Mouse (Mus musculus) MEL (cell line): ENCODE measurements around the gene Hmgb1. TPM values are rescaled to one million over a fixed set of nuclear protein-coding genes. Genes with fewer than 3 reads are reported as not detected.

Experiments used
- DNase-seq: peaks from one replicate; pipeline ENCODE4 v3.0.0; 2011; ENCODE audit warnings: low read depth, low spot score
- H3K27ac ChIP-seq: 2 replicates; pipeline ENCODE4 v1.5.1; 2012; ENCODE audit warnings: low read depth, mild to moderate bottlenecking, control low read depth, low read length, moderate library complexity; ENCODE audit not compliant: control insufficient read depth
- H3K27me3 ChIP-seq, 2 experiments: fragments of 150-350 bp in 1 of 2; sonication (generic) in 1 of 2; 2 replicates each; pipeline ENCODE4 v1.6.1; 2012; ENCODE audit warnings: low read length in 2 of 2, mild to moderate bottlenecking in 2 of 2, improper control_type of control experiment in 1 of 2, moderate library complexity in 1 of 2; ENCODE audit not compliant: insufficient read depth in 2 of 2, control insufficient read depth in 1 of 2
- H3K36me3 ChIP-seq, 2 experiments: 2 replicates each; pipeline ENCODE4 v1.6.1; 2012 to 2014; ENCODE audit warnings: low read length in 2 of 2, improper control_type of control experiment in 1 of 2, inconsistent platforms in 1 of 2, mild to moderate bottlenecking in 1 of 2; ENCODE audit not compliant: insufficient read depth in 2 of 2, control insufficient read depth in 1 of 2
- H3K4me1 ChIP-seq, 2 experiments: fragments of 150-350 bp in 1 of 2; sonication (generic) in 1 of 2; 2 replicates each; pipeline ENCODE4 v1.6.1; 2012; ENCODE audit warnings: low read length in 2 of 2, improper control_type of control experiment in 1 of 2, mild to moderate bottlenecking in 1 of 2; ENCODE audit not compliant: insufficient read depth in 2 of 2, control insufficient read depth in 1 of 2
- H3K4me3 ChIP-seq, 2 experiments: fragments of 150-350 bp in 1 of 2; sonication (generic) in 1 of 2; 2 replicates each; pipeline ENCODE4 v1.5.1; 2012; ENCODE audit warnings: low read depth in 2 of 2, low read length in 2 of 2, mild to moderate bottlenecking in 2 of 2, moderate library complexity in 2 of 2, control low read depth in 1 of 2, improper control_type of control experiment in 1 of 2; ENCODE audit not compliant: control insufficient read depth in 1 of 2, insufficient read depth in 1 of 2
- H3K79me2 ChIP-seq: 2 replicates; pipeline ENCODE4 v1.6.1; 2012; ENCODE audit warnings: mild to moderate bottlenecking, low read length, moderate library complexity; ENCODE audit not compliant: control insufficient read depth, poor library complexity, insufficient read depth
- H3K9ac ChIP-seq: 2 replicates; pipeline ENCODE4 v1.6.1; 2012; ENCODE audit warnings: low read depth, mild to moderate bottlenecking, control low read depth, low read length, moderate library complexity; ENCODE audit not compliant: control insufficient read depth, poor library complexity, severe bottlenecking
- H3K9me3 ChIP-seq: fragments of 150-350 bp; sonication (generic); replicated peaks from 2 replicates; pipeline ENCODE4 v1.6.1; 2012; ENCODE audit warnings: mild to moderate bottlenecking, low read length, improper control_type of control experiment, moderate library complexity; ENCODE audit not compliant: insufficient read depth
- BHLHE40 ChIP-seq: IDR thresholded peaks from 2 replicates; pipeline ENCODE4 v1.6.1; 2012; ENCODE audit warnings: low read depth, mild to moderate bottlenecking, inconsistent platforms, low read length, improper control_type of control experiment, borderline replicate concordance
- CHD1 ChIP-seq: IDR thresholded peaks from 2 replicates; pipeline ENCODE4 v1.6.1; 2012; ENCODE audit warnings: low read depth, mild to moderate bottlenecking, inconsistent platforms, low read length, improper control_type of control experiment
- CHD2 ChIP-seq: IDR thresholded peaks from 2 replicates; pipeline ENCODE4 v1.6.1; 2011; ENCODE audit warnings: low read length, improper control_type of control experiment
- E2F4 ChIP-seq: IDR thresholded peaks from 2 replicates; pipeline ENCODE4 v1.6.1; 2011; ENCODE audit warnings: low read depth, low read length, improper control_type of control experiment, borderline replicate concordance
- GATA1 ChIP-seq: IDR thresholded peaks from 2 replicates; pipeline ENCODE4 v1.6.1; 2011; ENCODE audit warnings: low read depth, low read length, improper control_type of control experiment
- HCFC1 ChIP-seq: IDR thresholded peaks from 2 replicates; pipeline ENCODE4 v1.6.1; 2012; ENCODE audit warnings: low read depth, mild to moderate bottlenecking, inconsistent platforms, low read length, improper control_type of control experiment, moderate library complexity
- JUND ChIP-seq: IDR thresholded peaks from 2 replicates; pipeline ENCODE4 v1.6.1; 2011; ENCODE audit warnings: low read depth, mild to moderate bottlenecking, improper control_type of control experiment, low read length
- MAFK ChIP-seq: IDR thresholded peaks from 2 replicates; pipeline ENCODE4 v1.6.1; 2011; ENCODE audit warnings: low read depth, mild to moderate bottlenecking, low read length, improper control_type of control experiment, borderline replicate concordance
- MAX ChIP-seq: IDR thresholded peaks from 2 replicates; pipeline ENCODE4 v1.6.1; 2011; ENCODE audit warnings: low read length, improper control_type of control experiment
- MAZ ChIP-seq: IDR thresholded peaks from 2 replicates; pipeline ENCODE4 v1.6.1; 2012; ENCODE audit warnings: low read depth, mild to moderate bottlenecking, inconsistent platforms, low read length, improper control_type of control experiment
- MXI1 ChIP-seq: IDR thresholded peaks from 2 replicates; pipeline ENCODE4 v1.6.1; 2011; ENCODE audit warnings: mild to moderate bottlenecking, low read depth, low read length, improper control_type of control experiment
- MYB ChIP-seq: IDR thresholded peaks from 2 replicates; pipeline ENCODE4 v1.6.1; 2011; ENCODE audit warnings: mild to moderate bottlenecking, low read depth, low read length, improper control_type of control experiment
- NRF1 ChIP-seq: IDR thresholded peaks from 2 replicates; pipeline ENCODE4 v1.6.1; 2014; ENCODE audit warnings: low read depth, mild to moderate bottlenecking, inconsistent platforms, low read length, improper control_type of control experiment, moderate library complexity; ENCODE audit not compliant: poor library complexity, insufficient read depth, severe bottlenecking
- POLR2A ChIP-seq, 2 experiments: IDR thresholded peaks; 2 replicates each; pipeline ENCODE4 v1.6.1; 2011 to 2012; ENCODE audit warnings: low read length in 2 of 2, mild to moderate bottlenecking in 2 of 2, control low read depth in 1 of 2, improper control_type of control experiment in 1 of 2, low read depth in 1 of 2, moderate library complexity in 1 of 2; ENCODE audit not compliant: control insufficient read depth in 1 of 2, insufficient read depth in 1 of 2, poor library complexity in 1 of 2
- RAD21 ChIP-seq: IDR thresholded peaks from 2 replicates; pipeline ENCODE4 v1.6.1; 2011; ENCODE audit warnings: mild to moderate bottlenecking, low read depth, low read length, improper control_type of control experiment
- SIN3A ChIP-seq: IDR thresholded peaks from 2 replicates; pipeline ENCODE4 v1.6.1; 2012; ENCODE audit warnings: low read length, improper control_type of control experiment, inconsistent platforms
- TCF12 ChIP-seq: IDR thresholded peaks from 2 replicates; pipeline ENCODE4 v1.6.1; 2014; ENCODE audit warnings: low read depth, mild to moderate bottlenecking, inconsistent platforms, low read length, improper control_type of control experiment, moderate library complexity
- UBTF ChIP-seq: IDR thresholded peaks from 2 replicates; pipeline ENCODE4 v1.6.1; 2012; ENCODE audit warnings: low read depth, mild to moderate bottlenecking, inconsistent platforms, low read length, improper control_type of control experiment, moderate library complexity, borderline replicate concordance; ENCODE audit not compliant: insufficient read depth
- ZC3H11A ChIP-seq: IDR thresholded peaks from 2 replicates; pipeline ENCODE4 v1.6.1; 2012; ENCODE audit warnings: low read depth, mild to moderate bottlenecking, inconsistent platforms, low read length, improper control_type of control experiment
- ZKSCAN1 ChIP-seq: IDR thresholded peaks from 2 replicates; pipeline ENCODE4 v1.6.1; 2012; ENCODE audit warnings: low read depth, mild to moderate bottlenecking, inconsistent platforms, low read length, improper control_type of control experiment, moderate library complexity
- ZNF384 ChIP-seq: IDR thresholded peaks from 2 replicates; pipeline ENCODE4 v1.6.1; 2012; ENCODE audit warnings: low read depth, mild to moderate bottlenecking, inconsistent platforms, low read length, improper control_type of control experiment
- polyA plus RNA-seq, 2 experiments: library from polyadenylated mRNA; stranded (reverse) in 1 of 2; unstranded in 1 of 2; fragments of >175 nt in 1 of 2; fragments of >200 nt in 1 of 2; gene quantifications; 2 replicates each; pipeline versions ENCODE4 v1.2.1 to v1.2.4; 2012; ENCODE audit warnings: low replicate concordance in 2 of 2, low read depth in 1 of 2; ENCODE audit not compliant: insufficient read length in 2 of 2, insufficient read depth in 1 of 2, missing spikeins in 1 of 2
- total RNA-seq: library from RNA; depleted of rRNA; stranded (reverse); fragments of 300-350 nt; gene quantifications from 2 replicates; pipeline ENCODE4 v1.2.3, GENCODE M21; 2012

Gene Hmgb1
- total and polyA plus RNA-seq, 3 experiments, result 600 to 678 TPM; not detected in 1

- Histone ChIP-seq H3K27me3 (no peaks in the 10 kb centered on the region), H3K4me1 (no peaks in the 10 kb centered on the region), H3K36me3 (no peaks in the 10 kb centered on the region), H3K9me3 (no peaks in the 10 kb centered on the region), H3K79me2 (no peaks in the 10 kb centered on the region), H3K4me3 (no peak overlapping the region), H3K9ac (no peak overlapping the region), H3K27ac (no peak overlapping the region)
- DNase-seq, result no peak
- TF ChIP-seq ZNF384, result no peak
- TF ChIP-seq E2F4, result no peak
- TF ChIP-seq CHD2, result no peak
- TF ChIP-seq NRF1, result no peak
- TF ChIP-seq MXI1, result no peak
- TF ChIP-seq MAFK, result no peak
- TF ChIP-seq MAZ, result no peak
- TF ChIP-seq SIN3A, result no peak
- no peak for TF ChIP-seq CHD1
- no peak for TF ChIP-seq MAX
- TF ChIP-seq POLR2A (IDR thresholded peaks at IDR 0.05; ENCODE audit: control insufficient read depth in 1 of 2, insufficient read depth in 1 of 2, low read depth in 1 of 2, low read length in 2 of 2, poor library complexity in 1 of 2), result no peak
- TF ChIP-seq ZC3H11A, result no peak
- TF ChIP-seq RAD21, result no peak
- TF ChIP-seq HCFC1, result no peak
- TF ChIP-seq JUND, result no peak
- TF ChIP-seq BHLHE40, result no peak
- TF ChIP-seq UBTF, result no peak
- TF ChIP-seq TCF12, result no peak
Observed at GRCm38 (mm10) chr5:149100091-149100490, 84.2 kb downstream of the Hmgb1 start.

- no peaks in the 10 kb centered on the region for H3K4me1 ChIP-seq
- no peak overlapping the region for H3K4me3 ChIP-seq
- no peak for DNase-seq
- H3K79me2 ChIP-seq, result no peaks in the 10 kb centered on the region
- H3K27ac ChIP-seq, result no peak overlapping the region
- no peaks in the 10 kb centered on the region for H3K36me3 ChIP-seq
- H3K27me3 ChIP-seq, result no peaks in the 10 kb centered on the region
- no peak for TF ChIP-seq ZKSCAN1
- TF ChIP-seq ZC3H11A, result no peak
- TF ChIP-seq GATA1, result no peak
- TF ChIP-seq MYB, result no peak
- no peak for TF ChIP-seq HCFC1
- H3K9ac ChIP-seq, result no peak overlapping the region
- H3K9me3 ChIP-seq, result no peaks in the 10 kb centered on the region
Observed at GRCm38 (mm10) chr5:149099009-149099408, 85.3 kb downstream of the Hmgb1 start.
